Mouse (Mus musculus): ENCODE measurements around the gene Rpl23a. TPM values are rescaled to one million over a fixed set of nuclear protein-coding genes. Genes with fewer than 3 reads are reported as not detected.
A peak's percentile ranks its signal among the peaks of the same experiment; 100 is the strongest.

Rpl23a gene
- polyA plus RNA-seq, 1 experiment from 2014 or later = 951 TPM

GRCm38 (mm10) chr11:78160675-78161074, 22.7 kb downstream of the Rpl23a start:
- WGBS = 87% methylated on average over 3 of the region's 3 CpGs
- Histone ChIP-seq H3K36me3 (ENCODE audit: control insufficient read depth, insufficient read depth, low read length) (peaks cover 51% of the 10 kb centered on the region), H3K27ac (ENCODE audit: low read depth, low read length) (no peak overlapping the region), H3K4me3 (ENCODE audit: low read depth, low read length) (no peak overlapping the region), H3K9ac (replicated peaks; ENCODE audit: low read depth, low read length) (no peak overlapping the region), H3K4me2 (ENCODE audit: low read depth, low read length) (no peak overlapping the region), H3K9me3 (ENCODE audit: control insufficient read depth, low read length) (no peaks in the 10 kb centered on the region), H3K27me3 (ENCODE audit: control insufficient read depth, insufficient read depth, low read length) (no peaks in the 10 kb centered on the region), H3K4me1 (ENCODE audit: control insufficient read depth, insufficient read depth, low read length) (peaks cover 28% of the 10 kb centered on the region)
- no peak for ATAC-seq (ENCODE audit: low read depth)

- Histone ChIP-seq H3K4me3 (ENCODE audit: low read depth, low read length) (no peak overlapping the region), H3K4me1 (ENCODE audit: control insufficient read depth, insufficient read depth, low read length) (peaks cover 26% of the 10 kb centered on the region), H3K9ac (replicated peaks; ENCODE audit: low read depth, low read length) (no peak overlapping the region), H3K4me2 (ENCODE audit: low read depth, low read length) (no peak overlapping the region), H3K36me3 (ENCODE audit: control insufficient read depth, insufficient read depth, low read length) (peaks cover 52% of the 10 kb centered on the region), H3K27me3 (ENCODE audit: control insufficient read depth, insufficient read depth, low read length) (no peaks in the 10 kb centered on the region), H3K27ac (ENCODE audit: low read depth, low read length) (no peak overlapping the region), H3K9me3 (ENCODE audit: control insufficient read depth, low read length) (no peaks in the 10 kb centered on the region)
- no peak for ATAC-seq (ENCODE audit: low read depth)
- 90% methylated on average over 18 of the region's 18 CpGs for WGBS
Observed at GRCm38 (mm10) chr11:78160171-78160570, 23.2 kb downstream of the Rpl23a start.

- no peaks in the 10 kb centered on the region for H3K9me3 ChIP-seq (ENCODE audit: control insufficient read depth, low read length)
- 85% methylated on average over 7 of the region's 7 CpGs for WGBS
- H3K27ac ChIP-seq (ENCODE audit: low read depth, low read length) = no peak overlapping the region
- no peak for ATAC-seq (ENCODE audit: low read depth)
- H3K4me3 ChIP-seq (ENCODE audit: low read depth, low read length) = no peak overlapping the region
- no peak overlapping the region for H3K4me2 ChIP-seq (ENCODE audit: low read depth, low read length)
- peaks cover 58% of the 10 kb centered on the region for H3K36me3 ChIP-seq (ENCODE audit: control insufficient read depth, insufficient read depth, low read length)
- no peaks in the 10 kb centered on the region for H3K27me3 ChIP-seq (ENCODE audit: control insufficient read depth, insufficient read depth, low read length)
- peaks cover 28% of the 10 kb centered on the region for H3K4me1 ChIP-seq (ENCODE audit: control insufficient read depth, insufficient read depth, low read length)
- no peak overlapping the region for H3K9ac ChIP-seq (replicated peaks; ENCODE audit: low read depth, low read length)
Observed at GRCm38 (mm10) chr11:78159557-78159956, 23.8 kb downstream of the Rpl23a start.

- ATAC-seq (ENCODE audit: low read depth) = peak; percentile 18; the same call in 1 of the 2 replicates
- WGBS = 24% methylated on average over 2 of the region's 2 CpGs
- Histone ChIP-seq H3K9ac (replicated peaks; ENCODE audit: low read depth, low read length) (no peak overlapping the region), H3K9me3 (ENCODE audit: control insufficient read depth, low read length) (no peaks in the 10 kb centered on the region), H3K36me3 (ENCODE audit: control insufficient read depth, insufficient read depth, low read length) (peaks cover 61% of the 10 kb centered on the region), H3K27me3 (ENCODE audit: control insufficient read depth, insufficient read depth, low read length) (no peaks in the 10 kb centered on the region), H3K27ac (ENCODE audit: low read depth, low read length) (no peak overlapping the region), H3K4me2 (ENCODE audit: low read depth, low read length) (no peak overlapping the region), H3K4me3 (ENCODE audit: low read depth, low read length) (no peak overlapping the region), H3K4me1 (ENCODE audit: control insufficient read depth, insufficient read depth, low read length) (peaks cover 32% of the 10 kb centered on the region)
Observed at GRCm38 (mm10) chr11:78159096-78159495, 24.3 kb downstream of the Rpl23a start.

- ATAC-seq (ENCODE audit: low read depth) = no peak
- peaks cover 53% of the 10 kb centered on the region for H3K36me3 ChIP-seq (ENCODE audit: control insufficient read depth, insufficient read depth, low read length)
- WGBS = 73% methylated on average over 6 of the region's 6 CpGs
- H3K27ac ChIP-seq (ENCODE audit: low read depth, low read length) = no peak overlapping the region
- H3K9me3 ChIP-seq (ENCODE audit: control insufficient read depth, low read length) = no peaks in the 10 kb centered on the region
- H3K4me1 ChIP-seq (ENCODE audit: control insufficient read depth, insufficient read depth, low read length) = peaks cover 26% of the 10 kb centered on the region
- no peak overlapping the region for H3K9ac ChIP-seq (replicated peaks; ENCODE audit: low read depth, low read length)
- H3K27me3 ChIP-seq (ENCODE audit: control insufficient read depth, insufficient read depth, low read length) = no peaks in the 10 kb centered on the region
- H3K4me2 ChIP-seq (ENCODE audit: low read depth, low read length) = no peak overlapping the region
- H3K4me3 ChIP-seq (ENCODE audit: low read depth, low read length) = no peak overlapping the region
Observed at GRCm38 (mm10) chr11:78156156-78156699, 27.2 kb downstream of the Rpl23a start.

GRCm38 (mm10) chr11:78155674-78156073, 27.7 kb downstream of the Rpl23a start:
- Histone ChIP-seq H3K4me2 (ENCODE audit: low read depth, low read length) (no peak overlapping the region), H3K9ac (replicated peaks; ENCODE audit: low read depth, low read length) (no peak overlapping the region)

GRCm38 (mm10) chr11:78153778-78154177, 29.6 kb downstream of the Rpl23a start:
- no peaks in the 10 kb centered on the region for H3K27me3 ChIP-seq (ENCODE audit: control insufficient read depth, insufficient read depth, low read length)
- H3K36me3 ChIP-seq (ENCODE audit: control insufficient read depth, insufficient read depth, low read length) = peaks cover 44% of the 10 kb centered on the region
- H3K9ac ChIP-seq (replicated peaks; ENCODE audit: low read depth, low read length) = no peak overlapping the region
- no peak overlapping the region for H3K4me2 ChIP-seq (ENCODE audit: low read depth, low read length)
- ATAC-seq (ENCODE audit: low read depth) = 0 out of 2 replicates have a peak, but pooled peaks have one; percentile 19
- H3K4me3 ChIP-seq (ENCODE audit: low read depth, low read length) = no peak overlapping the region
- H3K9me3 ChIP-seq (ENCODE audit: control insufficient read depth, low read length) = no peaks in the 10 kb centered on the region
- H3K27ac ChIP-seq (ENCODE audit: low read depth, low read length) = peak overlapping the region; percentile 50
- WGBS = 60% methylated on average over 13 of the region's 13 CpGs
- peaks cover 25% of the 10 kb centered on the region for H3K4me1 ChIP-seq (ENCODE audit: control insufficient read depth, insufficient read depth, low read length)

More at GRCm38 (mm10) chr11:78155674-78156073, 27.7 kb downstream of the Rpl23a start:
- Histone ChIP-seq H3K27ac (ENCODE audit: low read depth, low read length) (no peak overlapping the region), H3K4me1 (ENCODE audit: control insufficient read depth, insufficient read depth, low read length) (peaks cover 26% of the 10 kb centered on the region), H3K9me3 (ENCODE audit: control insufficient read depth, low read length) (no peaks in the 10 kb centered on the region), H3K36me3 (ENCODE audit: control insufficient read depth, insufficient read depth, low read length) (peaks cover 47% of the 10 kb centered on the region), H3K27me3 (ENCODE audit: control insufficient read depth, insufficient read depth, low read length) (no peaks in the 10 kb centered on the region), H3K4me3 (ENCODE audit: low read depth, low read length) (no peak overlapping the region)
- WGBS = 66% methylated on average over 5 of the region's 5 CpGs
- no peak for ATAC-seq (ENCODE audit: low read depth)

GRCm38 (mm10) chr11:78152299-78153231, 30.8 kb downstream of the Rpl23a start:
- no peaks in the 10 kb centered on the region for H3K27me3 ChIP-seq (ENCODE audit: control insufficient read depth, insufficient read depth, low read length)
- peaks cover 31% of the 10 kb centered on the region for H3K36me3 ChIP-seq (ENCODE audit: control insufficient read depth, insufficient read depth, low read length)
- H3K9me3 ChIP-seq (ENCODE audit: control insufficient read depth, low read length) = no peaks in the 10 kb centered on the region
- H3K4me1 ChIP-seq (ENCODE audit: control insufficient read depth, insufficient read depth, low read length) = peaks cover 23% of the 10 kb centered on the region
- ATAC-seq (ENCODE audit: low read depth) = peak; percentile 83; the same call in 1 of the 2 replicates
- H3K27ac ChIP-seq (ENCODE audit: low read depth, low read length) = peak overlapping the region; percentile 73
- WGBS = 29% methylated on average over 9 of the region's 9 CpGs
- no peak overlapping the region for H3K9ac ChIP-seq (replicated peaks; ENCODE audit: low read depth, low read length)
- no peak overlapping the region for H3K4me3 ChIP-seq (ENCODE audit: low read depth, low read length)
- no peak overlapping the region for H3K4me2 ChIP-seq (ENCODE audit: low read depth, low read length)

GRCm38 (mm10) chr11:78151161-78151560, 32.2 kb downstream of the Rpl23a start:
- Histone ChIP-seq H3K9me3 (ENCODE audit: control insufficient read depth, low read length) (no peaks in the 10 kb centered on the region), H3K4me1 (ENCODE audit: control insufficient read depth, insufficient read depth, low read length) (peaks cover 20% of the 10 kb centered on the region), H3K36me3 (ENCODE audit: control insufficient read depth, insufficient read depth, low read length) (peaks cover 28% of the 10 kb centered on the region), H3K27ac (ENCODE audit: low read depth, low read length) (no peak overlapping the region), H3K4me3 (ENCODE audit: low read depth, low read length) (no peak overlapping the region), H3K9ac (replicated peaks; ENCODE audit: low read depth, low read length) (no peak overlapping the region), H3K27me3 (ENCODE audit: control insufficient read depth, insufficient read depth, low read length) (no peaks in the 10 kb centered on the region), H3K4me2 (ENCODE audit: low read depth, low read length) (no peak overlapping the region)
- WGBS = 23% methylated on average over 1 of the region's 1 CpGs
- no peak for ATAC-seq (ENCODE audit: low read depth)
